Mouse (Mus musculus) C3H10T1/2 (cell line): Measurements from ENCODE around the gene Olfr1230. TPM values are rescaled to one million over a fixed set of nuclear protein-coding genes. Genes with fewer than 3 reads are reported as not detected.

Source experiments
- polyA plus RNA-seq, 2 experiments: library from polyadenylated mRNA; unstranded; fragments of >200 nt; fragmentation: generic; extraction: Trizol; gene quantifications; one replicate each; pipeline ENCODE4 v1.2.1; 2012; ENCODE audit warnings: missing spikeins in 2 of 2

Gene Olfr1230
- not detected for polyA plus RNA-seq

GRCm38 (mm10) chr2:89297168-89297567 lies at the start of gene Olfr1230:
Olfr1230 (minus strand) TSS chr2:89297268.

GRCm38 (mm10) chr2:89342298-89342697 lies 45.2 kb upstream of the Olfr1230 start, which contains the start of gene Olfr1233:
Olfr1233 (minus strand) TSS chr2:89342398.

GRCm38 (mm10) chr2:89329575-89329974 lies 32.5 kb upstream of the Olfr1230 start, which contains the start of gene Olfr1232:
Olfr1232 (minus strand) TSS chr2:89329675.

GRCm38 (mm10) chr2:89306974-89307373 lies 9.9 kb upstream of the Olfr1230 start, which contains the start of gene Olfr1231:
Olfr1231 (minus strand) TSS chr2:89307074.

GRCm38 (mm10) chr2:89287914-89288313 lies 9.2 kb downstream of the Olfr1230 start, which contains the start of gene Olfr1229:
Olfr1229 (minus strand) TSS chr2:89288014.

GRCm38 (mm10) chr2:89253962-89254361 lies 43.1 kb downstream of the Olfr1230 start, which contains the start of gene Olfr1228:
Olfr1228 (minus strand) TSS chr2:89254062.

Other genes starting within 250 kb of the Olfr1230 start
- not detected for gene Olfr1218, start 236.1 kb downstream of the Olfr1230 start, polyA plus RNA-seq
- gene Olfr1219, start 213.8 kb downstream of the Olfr1230 start, polyA plus RNA-seq, result not detected
- gene Olfr1220, start 190.4 kb downstream of the Olfr1230 start, polyA plus RNA-seq, result not detected
- gene Olfr1221, start 180.0 kb downstream of the Olfr1230 start, polyA plus RNA-seq, result not detected
- not detected for gene Olfr1222, start 164.2 kb downstream of the Olfr1230 start, polyA plus RNA-seq
- gene Olfr1223, start 145.7 kb downstream of the Olfr1230 start, polyA plus RNA-seq, result not detected
- not detected for gene Olfr1224-ps1, start 133.2 kb downstream of the Olfr1230 start, polyA plus RNA-seq
- not detected for gene Olfr1225, start 122.6 kb downstream of the Olfr1230 start, polyA plus RNA-seq
- gene Olfr1226, start 97.2 kb downstream of the Olfr1230 start, polyA plus RNA-seq, result not detected
- gene Olfr1228, start 43.2 kb downstream of the Olfr1230 start, polyA plus RNA-seq, result not detected
- not detected for gene Olfr1229, start 9.3 kb downstream of the Olfr1230 start, polyA plus RNA-seq
- not detected for gene Olfr1231, start 9.8 kb upstream of the Olfr1230 start, polyA plus RNA-seq
- not detected for gene Olfr1232, start 32.4 kb upstream of the Olfr1230 start, polyA plus RNA-seq
- gene Olfr1233, start 45.1 kb upstream of the Olfr1230 start, polyA plus RNA-seq, result not detected
- not detected for gene Olfr1234, start 67.6 kb upstream of the Olfr1230 start, polyA plus RNA-seq
- gene Olfr1238, start 112.4 kb upstream of the Olfr1230 start, polyA plus RNA-seq, result not detected
- not detected for gene Olfr1239, start 123.1 kb upstream of the Olfr1230 start, polyA plus RNA-seq
- not detected for gene Olfr1240, start 145.7 kb upstream of the Olfr1230 start, polyA plus RNA-seq
- gene Olfr1241, start 189.9 kb upstream of the Olfr1230 start, polyA plus RNA-seq, result not detected
- not detected for gene Olfr1242, start 201.1 kb upstream of the Olfr1230 start, polyA plus RNA-seq
- not detected for gene Olfr1243, start 234.2 kb upstream of the Olfr1230 start, polyA plus RNA-seq